Mouse (Mus musculus) stomach, postnatal 0 days (tissue): Measurements from ENCODE around the gene Ctnna3.

Experiments used
- CTCF ChIP-seq: IDR thresholded peaks from 2 replicates; pipeline ENCODE4 v1.5.1; 2016; ENCODE audit warnings: antibody characterized with exemption, low read depth, mild to moderate bottlenecking, moderate library complexity
- EP300 ChIP-seq: optimal IDR thresholded peaks from 2 replicates; pipeline ENCODE3; 2016; ENCODE audit warnings: antibody characterized with exemption

GRCm38 (mm10) chr10:64544389-64544788, 1114.5 kb downstream of the Ctnna3 start:
- TF ChIP-seq CTCF: no peak
- TF ChIP-seq EP300: no peak
